Mouse (Mus musculus) stomach, postnatal 0 days (tissue): Measurements from ENCODE around the gene Fgfr2.

Experiments used
- CTCF ChIP-seq: IDR thresholded peaks from 2 replicates; pipeline ENCODE4 v1.5.1; 2016; ENCODE audit warnings: antibody characterized with exemption, low read depth, mild to moderate bottlenecking, moderate library complexity
- EP300 ChIP-seq: optimal IDR thresholded peaks from 2 replicates; pipeline ENCODE3; 2016; ENCODE audit warnings: antibody characterized with exemption

DNA sequence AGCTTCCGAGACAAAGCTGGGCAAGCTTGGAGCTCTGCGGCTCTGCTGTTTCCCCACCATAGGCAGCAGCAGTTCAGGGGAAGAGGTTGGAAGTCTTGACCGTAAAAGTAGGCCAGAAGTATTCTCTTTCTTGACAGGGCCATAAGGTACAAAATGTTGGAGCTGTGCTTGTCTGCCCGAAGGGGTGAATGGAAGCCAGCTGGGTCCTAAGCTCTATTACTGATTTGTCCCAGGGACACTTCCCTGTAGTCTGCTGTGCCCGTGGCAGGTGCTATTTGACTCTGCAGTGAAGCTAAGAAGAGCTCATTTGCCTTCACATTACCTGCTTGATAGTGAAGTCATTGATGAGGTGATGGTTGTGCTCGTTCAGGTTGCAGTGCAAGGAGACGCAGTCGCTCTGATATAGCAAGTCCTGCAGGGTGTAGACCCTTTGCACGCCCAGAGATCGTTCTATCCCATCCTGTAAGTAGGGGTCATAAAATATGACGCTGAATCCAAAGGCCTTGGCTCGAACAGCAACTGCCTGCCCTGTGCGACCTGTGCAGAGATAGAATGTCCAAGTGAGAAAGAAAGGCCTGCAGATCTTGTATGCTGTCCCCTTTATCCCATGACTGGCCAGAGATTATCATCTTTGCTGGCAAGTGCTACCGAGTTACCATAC, 131.8 kb downstream of the Fgfr2 start:
- TF ChIP-seq EP300 (no peak), CTCF (no peak)
